Mouse (Mus musculus): ENCODE measurements at regions not wholly inside any gene's neighbourhood (a gene's known extent, or its start where the extent isn't known, plus 50 kb on each side); places are given as distances from the start of the nearest gene placed in this dataset.

- TF ChIP-seq CTCF (IDR thresholded peaks at IDR 0.05; ENCODE audit: control insufficient read depth, insufficient read depth, insufficient read length) (no peak), MAX (IDR thresholded peaks at IDR 0.05) (no peak), CEBPB (IDR thresholded peaks at IDR 0.05; ENCODE audit: low read depth) (no peak), USF1 (IDR thresholded peaks at IDR 0.05; ENCODE audit: low read depth) (no peak), MYOD1 (IDR thresholded peaks at IDR 0.05; ENCODE audit: control insufficient read depth, insufficient read length, low read depth) (no peak), MYOG (IDR thresholded peaks at IDR 0.05; ENCODE audit: control insufficient read depth, extremely low read depth, insufficient read length) (no peak), FOSL1 (IDR thresholded peaks at IDR 0.05; ENCODE audit: insufficient read depth, low read length, poor library complexity, severe bottlenecking) (no peak)
Observed at GRCm38 (mm10) chr9:52368911-52369310, 200.5 kb upstream of the Zc3h12c start.

Data from C2C12 (cell line).